16 mouse cellular contexts compared by ENCODE assay signal in the genomic region with DNA sequence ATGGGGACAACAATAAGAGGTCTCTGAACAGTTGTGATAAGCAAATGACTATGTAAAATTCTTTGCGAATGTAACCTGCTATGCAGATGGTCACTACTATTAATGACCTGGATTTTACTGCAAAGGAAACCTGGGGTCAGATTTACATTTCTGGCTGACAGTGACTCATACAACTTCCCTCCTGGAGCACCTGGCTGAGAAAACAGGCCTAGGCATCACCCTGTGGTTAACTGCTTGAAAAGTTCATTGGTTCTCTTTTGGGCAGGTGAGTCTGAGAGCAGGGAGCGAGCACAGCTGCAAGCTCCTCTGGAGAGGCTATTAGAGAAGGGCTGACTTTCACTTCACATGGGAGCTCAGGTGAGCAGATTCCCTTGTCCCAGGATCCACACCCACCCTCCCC.
"Had no signal": no experiment of that assay in that cellular context is flagged by ENCODE, and none has a peak within 500 bp of the region (broad histone marks: within the 10 kb centered on the region; RNA-seq: fewer than 3 reads in every experiment).

No protein-coding gene starts in this region.

- DNase-seq: liver, embryonic 13.5 days; liver, postnatal 0 days; lung, adult 2 months; lung, postnatal 14 days; lung, postnatal 36 days; right cerebral cortex, postnatal 14 days; thymus, adult 18-20 months had no signal

- H3K27ac ChIP-seq: liver, embryonic 13.5 days; liver, embryonic 15.5 days; lung, embryonic 15.5 days; macrophage; midbrain, embryonic 13.5 days; midbrain, embryonic 15.5 days; neural tube, embryonic 12.5 days had no signal

- H3K36me3 ChIP-seq: liver, embryonic 13.5 days; liver, embryonic 15.5 days; lung, embryonic 15.5 days; midbrain, embryonic 13.5 days; midbrain, embryonic 15.5 days; neural tube, embryonic 12.5 days had no signal

- H3K27me3 ChIP-seq: liver, embryonic 13.5 days; liver, embryonic 15.5 days; lung, embryonic 15.5 days; midbrain, embryonic 13.5 days; midbrain, embryonic 15.5 days; neural tube, embryonic 12.5 days had no signal

- H3K9me3 ChIP-seq: liver, embryonic 13.5 days; liver, embryonic 15.5 days; lung, embryonic 15.5 days; megakaryocyte, embryonic 14.5 days; midbrain, embryonic 13.5 days; midbrain, embryonic 15.5 days; neural tube, embryonic 12.5 days had no signal

- H3K4me2 ChIP-seq: liver, embryonic 11.5 days; liver, embryonic 13.5 days; liver, embryonic 15.5 days; lung, embryonic 15.5 days; midbrain, embryonic 11.5 days; midbrain, embryonic 13.5 days; midbrain, embryonic 15.5 days; neural tube, embryonic 12.5 days had no signal

- H3K4me1 ChIP-seq: liver, embryonic 15.5 days; midbrain, embryonic 13.5 days; midbrain, embryonic 15.5 days; neural tube, embryonic 12.5 days had no signal

- H3K4me3 ChIP-seq: liver, embryonic 13.5 days; liver, embryonic 15.5 days; lung, embryonic 15.5 days; megakaryocyte, embryonic 14.5 days; midbrain, embryonic 13.5 days; midbrain, embryonic 15.5 days; neural tube, embryonic 12.5 days had no signal

- H3K9ac ChIP-seq: liver, embryonic 13.5 days; liver, embryonic 15.5 days; liver, postnatal 0 days; lung, embryonic 15.5 days; midbrain, embryonic 13.5 days; midbrain, embryonic 15.5 days; neural tube, embryonic 12.5 days had no signal

- ATAC-seq: liver, postnatal 0 days; midbrain, embryonic 13.5 days; midbrain, embryonic 15.5 days had no signal
